Mouse (Mus musculus): ENCODE data around the gene Iqschfp. TPM values are rescaled to one million over a fixed set of nuclear protein-coding genes. Genes with fewer than 3 reads are reported as not detected.

Gene Iqschfp
- polyA plus RNA-seq, 2 experiments from 2014 or later: not detected

- no peak for ATAC-seq
Measured at GRCm38 (mm10) chr3:68495736-68496242, 603.8 kb downstream of the Iqschfp start.

GRCm38 (mm10) chr3:68496513-68496912, 604.5 kb downstream of the Iqschfp start:
- no peak for ATAC-seq

GRCm38 (mm10) chr3:68499532-68500152, 607.6 kb downstream of the Iqschfp start:
- ATAC-seq: no peak

- no peak for ATAC-seq
Measured at GRCm38 (mm10) chr3:68504838-68505237, 612.8 kb downstream of the Iqschfp start.

GRCm38 (mm10) chr3:68506769-68507318, 614.8 kb downstream of the Iqschfp start:
- no peak for ATAC-seq

- no peak for ATAC-seq
Measured at GRCm38 (mm10) chr3:68508629-68509028, 616.6 kb downstream of the Iqschfp start.

GRCm38 (mm10) chr3:68510872-68511271, 618.8 kb downstream of the Iqschfp start:
- no peak for ATAC-seq

GRCm38 (mm10) chr3:68511744-68512143, 619.7 kb downstream of the Iqschfp start:
- no peak for ATAC-seq

- ATAC-seq: no peak
Measured at GRCm38 (mm10) chr3:68512327-68512726, 620.3 kb downstream of the Iqschfp start.

- ATAC-seq: no peak
Measured at GRCm38 (mm10) chr3:68513340-68514119, 621.5 kb downstream of the Iqschfp start.

GRCm38 (mm10) chr3:68514120-68514497, 622.1 kb downstream of the Iqschfp start:
- no peak for ATAC-seq

GRCm38 (mm10) chr3:68514717-68515116, 622.7 kb downstream of the Iqschfp start:
- ATAC-seq: no peak

GRCm38 (mm10) chr3:68516393-68517081, 624.5 kb downstream of the Iqschfp start:
- no peak for ATAC-seq

- ATAC-seq: no peak
Measured at GRCm38 (mm10) chr3:68517236-68517635, 625.2 kb downstream of the Iqschfp start.

GRCm38 (mm10) chr3:68518041-68518440, 626.0 kb downstream of the Iqschfp start:
- ATAC-seq: no peak

GRCm38 (mm10) chr3:68518586-68518985, 626.6 kb downstream of the Iqschfp start:
- no peak for ATAC-seq

GRCm38 (mm10) chr3:68525361-68525878, 633.4 kb downstream of the Iqschfp start:
- ATAC-seq: no peak

- no peak for ATAC-seq
Measured at GRCm38 (mm10) chr3:68526416-68526815, 634.4 kb downstream of the Iqschfp start.

GRCm38 (mm10) chr3:68527182-68527581, 635.1 kb downstream of the Iqschfp start:
- ATAC-seq: no peak

GRCm38 (mm10) chr3:68531908-68532307, 639.9 kb downstream of the Iqschfp start:
- ATAC-seq: no peak

GRCm38 (mm10) chr3:68534571-68535051, 642.6 kb downstream of the Iqschfp start:
- ATAC-seq: no peak

- no peak for ATAC-seq
Measured at GRCm38 (mm10) chr3:68535160-68535728, 643.2 kb downstream of the Iqschfp start.
